Mouse (Mus musculus): ENCODE measurements around the gene Rbp2.

GRCm38 (mm10) chr9:98510363-98511055, 24.6 kb downstream of the Rbp2 start:
- no peak for TF ChIP-seq CTCF (IDR thresholded peaks at IDR 0.05; ENCODE audit: low read depth)
- TF ChIP-seq EP300 (IDR thresholded peaks at IDR 0.05; ENCODE audit: low read depth): no peak

Measured in heart, postnatal 0 days (tissue).